Mouse (Mus musculus): ENCODE data around the gene Hip1r. TPM values are rescaled to one million over a fixed set of nuclear protein-coding genes. Genes with fewer than 3 reads are reported as not detected.

Gene Hip1r
- polyA plus RNA-seq, 1 experiment from 2014 or later: 13.5 TPM

- H3K4me1 ChIP-seq (ENCODE audit: insufficient read depth): peaks cover 43% of the 10 kb centered on the region
- no peak for ATAC-seq
- 68% methylated on average over 11 of the region's 11 CpGs for WGBS (ENCODE audit: insufficient replicate concordance)
These were observed 9.4 kb downstream of the Hip1r start for GRCm38 (mm10) chr5:123982838-123983237.

DNA sequence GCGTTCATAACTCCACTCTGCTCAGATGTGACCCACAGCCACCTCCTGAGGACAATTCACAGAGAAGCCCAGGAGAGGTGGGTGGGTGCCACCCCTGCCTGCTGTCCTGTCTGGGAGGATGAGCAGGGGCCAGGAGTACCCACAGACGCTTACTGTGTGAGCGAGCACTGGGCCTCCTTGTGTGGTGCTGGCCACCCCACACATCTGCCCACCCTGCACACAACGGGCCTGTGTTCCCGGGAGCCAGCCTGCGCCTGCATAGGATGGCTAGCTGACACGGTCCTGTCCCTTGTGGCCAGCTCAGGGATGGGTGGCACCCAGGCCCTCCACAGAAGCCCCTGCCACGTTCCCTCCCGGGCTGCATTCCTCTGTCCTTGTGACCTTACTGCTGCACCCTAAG, 12.0 kb downstream of the Hip1r start:
- H3K27me3 ChIP-seq (ENCODE audit: insufficient read depth, low read length): no peaks in the 10 kb centered on the region
- no peak overlapping the region for H3K4me2 ChIP-seq (ENCODE audit: low read depth, low read length)
- 67% methylated on average over 9 of the region's 9 CpGs for WGBS (ENCODE audit: insufficient replicate concordance)
- peaks cover 10% of the 10 kb centered on the region; the same call in 1 of the 2 replicates for H3K36me3 ChIP-seq (replicated peaks; ENCODE audit: insufficient read depth, low read length)
- H3K9me3 ChIP-seq (ENCODE audit: low read length): no peaks in the 10 kb centered on the region
- no peak overlapping the region for H3K4me3 ChIP-seq (ENCODE audit: low read depth, low read length)
- peaks cover 25% of the 10 kb centered on the region for H3K4me1 ChIP-seq (ENCODE audit: insufficient read depth)
- no peak for ATAC-seq
- no peak for TF ChIP-seq EP300 (IDR thresholded peaks at IDR 0.05; ENCODE audit: low read depth)
- TF ChIP-seq CTCF (IDR thresholded peaks at IDR 0.05; ENCODE audit: low read depth): no peak
- no peak for DNase-seq
- H3K9ac ChIP-seq (replicated peaks): no peak overlapping the region; the same call in 1 of the 2 replicates
- no peak overlapping the region for H3K27ac ChIP-seq (ENCODE audit: low read depth)

More at GRCm38 (mm10) chr5:123982838-123983237, 9.4 kb downstream of the Hip1r start:
- Histone ChIP-seq H3K9me3 (ENCODE audit: low read length) (no peaks in the 10 kb centered on the region), H3K27ac (ENCODE audit: low read depth) (no peak overlapping the region), H3K27me3 (ENCODE audit: insufficient read depth, low read length) (no peaks in the 10 kb centered on the region), H3K4me3 (ENCODE audit: low read depth, low read length) (no peak overlapping the region), H3K9ac (replicated peaks) (no peak overlapping the region), H3K4me2 (ENCODE audit: low read depth, low read length) (no peak overlapping the region), H3K36me3 (replicated peaks; ENCODE audit: insufficient read depth, low read length) (no peaks in the 10 kb centered on the region)
- no peak for DNase-seq
- TF ChIP-seq CTCF (IDR thresholded peaks at IDR 0.05; ENCODE audit: low read depth) (no peak), EP300 (IDR thresholded peaks at IDR 0.05; ENCODE audit: low read depth) (no peak)

GRCm38 (mm10) chr5:123986925-123987324, 13.5 kb downstream of the Hip1r start:
- ATAC-seq: no peak
- Histone ChIP-seq H3K4me2 (ENCODE audit: low read depth, low read length) (no peak overlapping the region), H3K9me3 (ENCODE audit: low read length) (no peaks in the 10 kb centered on the region), H3K36me3 (replicated peaks; ENCODE audit: insufficient read depth, low read length) (peaks cover 18% of the 10 kb centered on the region), H3K4me1 (ENCODE audit: insufficient read depth) (peaks cover 14% of the 10 kb centered on the region), H3K9ac (replicated peaks) (no peak overlapping the region), H3K27me3 (ENCODE audit: insufficient read depth, low read length) (no peaks in the 10 kb centered on the region), H3K4me3 (ENCODE audit: low read depth, low read length) (no peak overlapping the region), H3K27ac (ENCODE audit: low read depth) (no peak overlapping the region)
- TF ChIP-seq EP300 (IDR thresholded peaks at IDR 0.05; ENCODE audit: low read depth): no peak
- TF ChIP-seq CTCF (IDR thresholded peaks at IDR 0.05; ENCODE audit: low read depth): no peak
- DNase-seq: no peak
- 71% methylated on average over 2 of the region's 2 CpGs for WGBS (ENCODE audit: insufficient replicate concordance)

GRCm38 (mm10) chr5:123987511-123987910, 14.1 kb downstream of the Hip1r start:
- WGBS (ENCODE audit: insufficient replicate concordance): 65% methylated on average over 4 of the region's 4 CpGs

DNA sequence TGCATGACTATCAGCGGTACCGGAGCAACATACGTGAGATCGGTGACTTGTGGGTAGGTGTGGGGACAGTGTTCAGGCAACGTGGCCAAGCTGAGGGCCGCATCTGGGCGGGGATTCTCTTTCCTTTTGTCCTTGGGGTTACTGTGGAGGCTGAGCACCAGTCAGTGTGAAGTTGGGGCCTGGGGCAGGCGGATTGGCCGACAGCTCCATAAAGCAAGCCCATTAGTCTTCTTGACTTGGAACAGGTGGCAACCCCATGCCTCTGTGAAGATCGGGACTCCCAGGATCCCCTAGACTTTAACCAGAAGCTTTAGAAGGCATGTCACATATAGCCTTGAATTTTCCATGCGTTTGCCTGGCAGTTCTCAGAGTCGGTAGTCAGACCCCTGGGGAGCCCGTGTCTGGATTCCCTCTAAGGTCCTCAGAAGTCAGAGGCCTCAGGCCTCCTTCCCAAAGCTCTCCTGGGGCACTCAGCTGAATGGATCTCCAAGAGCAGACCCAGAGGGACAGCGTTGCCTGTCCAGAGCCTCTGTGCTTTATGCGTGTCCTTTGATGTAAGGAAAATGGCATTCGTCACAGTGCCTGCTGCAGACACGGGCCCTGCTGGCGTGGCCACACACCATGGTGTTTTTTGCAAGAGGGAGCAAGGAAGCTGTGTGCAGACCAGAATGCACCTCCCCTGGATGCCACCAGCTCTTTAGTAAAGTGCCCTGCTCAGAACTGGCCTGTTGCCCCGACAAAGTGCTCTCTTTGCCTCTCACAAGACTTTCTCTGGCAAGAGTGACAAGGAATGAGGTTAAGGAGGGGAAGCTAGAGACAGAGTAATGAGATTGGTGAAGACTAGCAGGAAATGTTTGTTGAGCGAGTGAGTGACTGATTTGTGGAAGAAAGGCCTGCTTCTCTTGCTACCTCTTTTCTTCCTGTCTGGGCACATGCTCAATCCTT, 16.8 kb downstream of the Hip1r start:
- 82% methylated on average over 20 of the region's 20 CpGs for WGBS (ENCODE audit: insufficient replicate concordance)
- Histone ChIP-seq H3K9me3 (ENCODE audit: low read length) (no peaks in the 10 kb centered on the region), H3K4me2 (ENCODE audit: low read depth, low read length) (no peak overlapping the region), H3K4me3 (ENCODE audit: low read depth, low read length) (no peak overlapping the region), H3K27ac (ENCODE audit: low read depth) (no peak overlapping the region), H3K9ac (replicated peaks) (no peak overlapping the region), H3K36me3 (replicated peaks; ENCODE audit: insufficient read depth, low read length) (peaks cover 24% of the 10 kb centered on the region), H3K27me3 (ENCODE audit: insufficient read depth, low read length) (no peaks in the 10 kb centered on the region), H3K4me1 (ENCODE audit: insufficient read depth) (peaks cover 4% of the 10 kb centered on the region; the same call in 1 of the 2 replicates)
- no peak for ATAC-seq
- TF ChIP-seq EP300 (IDR thresholded peaks at IDR 0.05; ENCODE audit: low read depth): no peak
- no peak for TF ChIP-seq CTCF (IDR thresholded peaks at IDR 0.05; ENCODE audit: low read depth)
- no peak for DNase-seq

More at GRCm38 (mm10) chr5:123987511-123987910, 14.1 kb downstream of the Hip1r start:
- Histone ChIP-seq H3K9me3 (ENCODE audit: low read length) (no peaks in the 10 kb centered on the region), H3K4me2 (ENCODE audit: low read depth, low read length) (no peak overlapping the region), H3K27me3 (ENCODE audit: insufficient read depth, low read length) (no peaks in the 10 kb centered on the region), H3K27ac (ENCODE audit: low read depth) (no peak overlapping the region), H3K4me3 (ENCODE audit: low read depth, low read length) (no peak overlapping the region), H3K36me3 (replicated peaks; ENCODE audit: insufficient read depth, low read length) (peaks cover 20% of the 10 kb centered on the region), H3K9ac (replicated peaks) (no peak overlapping the region), H3K4me1 (ENCODE audit: insufficient read depth) (peaks cover 11% of the 10 kb centered on the region)
- ATAC-seq: no peak
- TF ChIP-seq CTCF (IDR thresholded peaks at IDR 0.05; ENCODE audit: low read depth) (no peak), EP300 (IDR thresholded peaks at IDR 0.05; ENCODE audit: low read depth) (no peak)
- no peak for DNase-seq

- H3K9ac ChIP-seq (replicated peaks): no peak overlapping the region
- peaks cover 28% of the 10 kb centered on the region for H3K36me3 ChIP-seq (replicated peaks; ENCODE audit: insufficient read depth, low read length)
- no peak for DNase-seq
- no peak for ATAC-seq
- no peak overlapping the region for H3K4me3 ChIP-seq (ENCODE audit: low read depth, low read length)
- 81% methylated on average over 6 of the region's 6 CpGs for WGBS (ENCODE audit: insufficient replicate concordance)
- TF ChIP-seq CTCF (IDR thresholded peaks at IDR 0.05; ENCODE audit: low read depth) (no peak), EP300 (IDR thresholded peaks at IDR 0.05; ENCODE audit: low read depth) (no peak)
- H3K27ac ChIP-seq (ENCODE audit: low read depth): no peak overlapping the region
- H3K9me3 ChIP-seq (ENCODE audit: low read length): no peaks in the 10 kb centered on the region
- H3K27me3 ChIP-seq (ENCODE audit: insufficient read depth, low read length): no peaks in the 10 kb centered on the region
- H3K4me2 ChIP-seq (ENCODE audit: low read depth, low read length): no peak overlapping the region
- peaks cover 4% of the 10 kb centered on the region; the same call in 1 of the 2 replicates for H3K4me1 ChIP-seq (ENCODE audit: insufficient read depth)
These were observed 17.9 kb downstream of the Hip1r start for GRCm38 (mm10) chr5:123991321-123991720.

All from liver, postnatal 0 days (tissue).